Mouse (Mus musculus) forebrain, embryonic 11.5 days (tissue): Measurements from ENCODE around the gene Ltbp2. TPM values are rescaled to one million over a fixed set of nuclear protein-coding genes. Genes with fewer than 3 reads are reported as not detected.

Source experiments
- ATAC-seq: fragments of 200-750 bp; cut with Nextera tagmentation; replicated peaks from 2 replicates; pipeline ENCODE4 v1.8.0; 2017; ENCODE audit warnings: moderate TSS enrichment; ENCODE audit not compliant: low FRiP score
- DNase-seq: peaks from one replicate; pipeline ENCODE4 v3.0.0-alpha.2; 2017; ENCODE audit warnings: low spot score
- H3K27ac ChIP-seq: fragments of 300-500 bp; sonication (generic); 2 replicates; pipeline ENCODE4 v1.5.1; 2014; ENCODE audit warnings: low read depth, low read length
- H3K27me3 ChIP-seq: fragments of 300-500 bp; sonication (generic); 2 replicates; pipeline ENCODE4 v1.6.1; 2014; ENCODE audit warnings: mild to moderate bottlenecking, low read length, mixed read lengths; ENCODE audit not compliant: control insufficient read depth, insufficient read depth
- H3K36me3 ChIP-seq: fragments of 300-500 bp; sonication (generic); 2 replicates; pipeline ENCODE4 v1.6.1; 2014; ENCODE audit warnings: mild to moderate bottlenecking, low read length, moderate library complexity, mixed read lengths; ENCODE audit not compliant: control insufficient read depth, insufficient read depth
- H3K4me1 ChIP-seq: fragments of 300-500 bp; sonication (generic); replicated peaks from 2 replicates; pipeline ENCODE4 v1.6.1; 2014; ENCODE audit warnings: low read length, mixed read lengths; ENCODE audit not compliant: control insufficient read depth, insufficient read depth
- H3K4me2 ChIP-seq: fragments of 300-500 bp; sonication (generic); 2 replicates; pipeline ENCODE4 v1.6.1; 2014; ENCODE audit warnings: low read depth, mild to moderate bottlenecking, low read length, moderate library complexity, mixed read lengths; ENCODE audit not compliant: severe bottlenecking
- H3K4me3 ChIP-seq: fragments of 300-500 bp; sonication (generic); 2 replicates; pipeline ENCODE4 v1.5.1; 2014; ENCODE audit warnings: low read depth, low read length
- H3K9ac ChIP-seq: fragments of 300-500 bp; sonication (generic); 2 replicates; pipeline ENCODE4 v1.6.1; 2014; ENCODE audit warnings: low read length
- H3K9me3 ChIP-seq: fragments of 300-500 bp; sonication (generic); 2 replicates; pipeline ENCODE4 v1.6.1; 2016; ENCODE audit warnings: low read length, mixed read lengths; ENCODE audit not compliant: control insufficient read depth
- WGBS: fragments of 180-500 bp; shearing (Covaris S2); extraction: QIAGEN DNeasy Blood & Tissue Kit; methylation state at CpG from one replicate; pipeline ENCODE4 v1.1.7; 2014; 5-methylcytosine and 5-hydroxymethylcytosine counted together
- polyA plus RNA-seq: library from polyadenylated mRNA; unstranded; fragments of >200 nt; fragmentation: Nextera tagmentation; extraction: Ambion mirVana; gene quantifications from 2 replicates; pipeline ENCODE4 v1.2.1, GENCODE M21; 2014

Gene Ltbp2
- polyA plus RNA-seq, 1 experiment from 2014 or later, result not detected

GRCm38 (mm10) chr12:84762532-84762931 is 113.8 kb downstream of the Ltbp2 start:
- Histone ChIP-seq H3K4me2 (no peak overlapping the region), H3K27ac (no peak overlapping the region), H3K27me3 (no peaks in the 10 kb centered on the region), H3K9me3 (no peaks in the 10 kb centered on the region), H3K4me3 (no peak overlapping the region), H3K36me3 (peaks cover 7% of the 10 kb centered on the region; the same call in 1 of the 2 replicates), H3K4me1 (no peaks in the 10 kb centered on the region), H3K9ac (no peak overlapping the region)
- WGBS, result 93% methylated on average over 5 of the region's 5 CpGs
- no peak for ATAC-seq
- no peak for DNase-seq

- Histone ChIP-seq H3K4me2 (no peak overlapping the region), H3K27ac (no peak overlapping the region), H3K27me3 (no peaks in the 10 kb centered on the region), H3K9me3 (no peaks in the 10 kb centered on the region), H3K36me3 (peaks cover 3% of the 10 kb centered on the region; the same call in 1 of the 2 replicates), H3K4me3 (no peak overlapping the region), H3K9ac (no peak overlapping the region), H3K4me1 (peaks cover 5% of the 10 kb centered on the region; the same call in 1 of the 2 replicates)
- DNase-seq (no peak), ATAC-seq (no peak)
- WGBS, result 76% methylated on average over 2 of the region's 2 CpGs
Observed at GRCm38 (mm10) chr12:84759063-84759462, 117.3 kb downstream of the Ltbp2 start.

- 90% methylated on average over 10 of the region's 10 CpGs for WGBS
- no peak for DNase-seq
- Histone ChIP-seq H3K4me2 (no peak overlapping the region), H3K9ac (no peak overlapping the region), H3K27me3 (no peaks in the 10 kb centered on the region), H3K36me3 (peaks cover 3% of the 10 kb centered on the region; the same call in 1 of the 2 replicates), H3K4me3 (no peak overlapping the region), H3K4me1 (peaks cover 16% of the 10 kb centered on the region), H3K9me3 (no peaks in the 10 kb centered on the region), H3K27ac (no peak overlapping the region)
- no peak for ATAC-seq
Observed at GRCm38 (mm10) chr12:84756016-84756415, 120.3 kb downstream of the Ltbp2 start.

GRCm38 (mm10) chr12:84755008-84755695 is 121.2 kb downstream of the Ltbp2 start:
- H3K4me3 ChIP-seq, result no peak overlapping the region
- no peaks in the 10 kb centered on the region for H3K9me3 ChIP-seq
- H3K27ac ChIP-seq, result no peak overlapping the region; the same call in 1 of the 2 replicates
- 23% methylated on average over 16 of the region's 16 CpGs for WGBS
- ATAC-seq (peak; percentile 58; the same call in 1 of the 2 replicates), DNase-seq (peak; percentile 89)
- H3K9ac ChIP-seq, result no peak overlapping the region
- H3K27me3 ChIP-seq, result no peaks in the 10 kb centered on the region
- H3K36me3 ChIP-seq, result peaks cover 1% of the 10 kb centered on the region; the same call in 1 of the 2 replicates
- peaks cover 16% of the 10 kb centered on the region for H3K4me1 ChIP-seq
- peak overlapping the region; percentile 13; the same call in 1 of the 2 replicates for H3K4me2 ChIP-seq

GRCm38 (mm10) chr12:84752131-84752977 is 124.0 kb downstream of the Ltbp2 start:
- H3K27ac ChIP-seq, result peak overlapping the region; percentile 48; the same call in 1 of the 2 replicates
- H3K4me1 ChIP-seq, result peaks cover 16% of the 10 kb centered on the region
- H3K9ac ChIP-seq, result no peak overlapping the region
- ATAC-seq (peak; percentile 49), DNase-seq (no peak)
- no peak overlapping the region for H3K4me3 ChIP-seq
- H3K36me3 ChIP-seq, result no peaks in the 10 kb centered on the region; the same call in 1 of the 2 replicates
- no peak overlapping the region for H3K4me2 ChIP-seq
- WGBS, result 38% methylated on average over 14 of the region's 14 CpGs
- H3K27me3 ChIP-seq, result no peaks in the 10 kb centered on the region
- no peaks in the 10 kb centered on the region for H3K9me3 ChIP-seq

- 85% methylated on average over 14 of the region's 14 CpGs for WGBS
- Histone ChIP-seq H3K9me3 (no peaks in the 10 kb centered on the region), H3K36me3 (no peaks in the 10 kb centered on the region; the same call in 1 of the 2 replicates), H3K9ac (no peak overlapping the region), H3K27me3 (no peaks in the 10 kb centered on the region), H3K4me3 (no peak overlapping the region), H3K4me2 (no peak overlapping the region), H3K27ac (no peak overlapping the region), H3K4me1 (peaks cover 16% of the 10 kb centered on the region)
- no peak for ATAC-seq
- DNase-seq, result no peak
Observed at GRCm38 (mm10) chr12:84750661-84751060, 125.7 kb downstream of the Ltbp2 start.

GRCm38 (mm10) chr12:84748134-84748533 is 128.2 kb downstream of the Ltbp2 start:
- Histone ChIP-seq H3K4me3 (no peak overlapping the region), H3K27me3 (no peaks in the 10 kb centered on the region), H3K4me1 (peaks cover 11% of the 10 kb centered on the region), H3K27ac (no peak overlapping the region), H3K36me3 (no peaks in the 10 kb centered on the region), H3K9me3 (no peaks in the 10 kb centered on the region), H3K4me2 (no peak overlapping the region), H3K9ac (no peak overlapping the region)
- 80% methylated on average over 3 of the region's 3 CpGs for WGBS
- ATAC-seq, result no peak
- no peak for DNase-seq

- Histone ChIP-seq H3K36me3 (no peaks in the 10 kb centered on the region), H3K27ac (no peak overlapping the region), H3K9me3 (no peaks in the 10 kb centered on the region), H3K27me3 (no peaks in the 10 kb centered on the region), H3K4me2 (no peak overlapping the region), H3K4me3 (no peak overlapping the region), H3K9ac (no peak overlapping the region), H3K4me1 (no peaks in the 10 kb centered on the region)
- 59% methylated on average over 4 of the region's 4 CpGs for WGBS
- ATAC-seq (no peak), DNase-seq (no peak)
Observed at GRCm38 (mm10) chr12:84745700-84746099, 130.6 kb downstream of the Ltbp2 start.
